Mouse (Mus musculus): ENCODE data around the gene Mettl6. TPM values are rescaled to one million over a fixed set of nuclear protein-coding genes. Genes with fewer than 3 reads are reported as not detected.
A peak's percentile ranks its signal among the peaks of the same experiment; 100 is the strongest.

The Mettl6 gene
- polyA plus RNA-seq, 1 experiment from 2014 or later = 58.4 TPM

DNA sequence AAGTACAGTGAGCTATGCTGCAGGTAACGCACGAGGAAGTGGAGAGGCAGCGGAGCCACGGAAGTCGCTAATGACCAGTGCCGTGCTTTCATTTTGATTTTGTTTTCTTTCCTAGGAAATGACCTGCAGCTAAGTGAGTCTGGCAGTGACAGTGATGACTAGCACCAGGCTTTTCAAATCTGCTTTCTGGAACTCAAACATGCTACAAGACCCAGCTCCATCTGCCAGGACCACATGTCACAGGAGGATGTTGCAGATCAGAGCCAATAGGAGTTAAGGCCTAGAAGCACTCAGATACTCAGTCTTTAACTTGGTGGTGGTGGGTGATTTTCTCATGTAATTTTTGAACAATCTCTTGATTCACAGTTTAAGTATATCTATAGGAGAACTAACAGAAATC is 11.6 kb upstream of the Mettl6 start:
- no peaks in the 10 kb centered on the region for H3K27me3 ChIP-seq
- no peaks in the 10 kb centered on the region for H3K9me3 ChIP-seq (replicated peaks)
- no peak overlapping the region for H3K9ac ChIP-seq
- no peak overlapping the region for H3K27ac ChIP-seq
- 93% methylated on average over 6 of the region's 6 CpGs for WGBS
- no peak overlapping the region for H3K4me3 ChIP-seq (replicated peaks)
- no peaks in the 10 kb centered on the region for H3K4me1 ChIP-seq
- peaks cover 91% of the 10 kb centered on the region for H3K36me3 ChIP-seq
- no peak for ATAC-seq (replicated peaks; ENCODE audit: low FRiP score)
- H3K4me2 ChIP-seq = no peak overlapping the region

DNA sequence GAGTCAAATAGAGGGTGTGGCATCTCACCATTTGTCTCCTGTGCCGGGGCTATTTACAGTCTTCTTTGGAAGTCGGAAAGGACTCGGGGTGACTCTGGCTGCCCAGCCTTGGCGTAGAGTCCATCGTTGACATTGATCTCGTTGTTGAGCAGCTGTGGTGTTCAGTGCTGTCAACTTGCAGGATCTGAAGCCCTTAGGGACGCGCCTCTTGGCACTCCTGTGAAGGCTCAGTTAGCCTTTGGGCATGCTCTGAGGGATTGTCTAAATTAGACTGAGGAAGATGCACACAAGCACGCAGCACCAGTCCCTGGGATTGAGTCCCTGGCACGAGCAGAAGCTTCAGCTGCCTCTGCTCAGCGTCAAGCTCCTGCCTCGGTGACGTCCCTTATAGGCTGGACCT is 8.6 kb upstream of the Mettl6 start:
- Histone ChIP-seq H3K4me3 (replicated peaks) (no peak overlapping the region), H3K9ac (no peak overlapping the region), H3K27me3 (no peaks in the 10 kb centered on the region), H3K27ac (no peak overlapping the region), H3K4me2 (no peak overlapping the region), H3K4me1 (no peaks in the 10 kb centered on the region), H3K9me3 (replicated peaks) (no peaks in the 10 kb centered on the region), H3K36me3 (peaks cover 95% of the 10 kb centered on the region)
- ATAC-seq (replicated peaks; ENCODE audit: low FRiP score) = no peak
- 90% methylated on average over 13 of the region's 13 CpGs for WGBS

DNA sequence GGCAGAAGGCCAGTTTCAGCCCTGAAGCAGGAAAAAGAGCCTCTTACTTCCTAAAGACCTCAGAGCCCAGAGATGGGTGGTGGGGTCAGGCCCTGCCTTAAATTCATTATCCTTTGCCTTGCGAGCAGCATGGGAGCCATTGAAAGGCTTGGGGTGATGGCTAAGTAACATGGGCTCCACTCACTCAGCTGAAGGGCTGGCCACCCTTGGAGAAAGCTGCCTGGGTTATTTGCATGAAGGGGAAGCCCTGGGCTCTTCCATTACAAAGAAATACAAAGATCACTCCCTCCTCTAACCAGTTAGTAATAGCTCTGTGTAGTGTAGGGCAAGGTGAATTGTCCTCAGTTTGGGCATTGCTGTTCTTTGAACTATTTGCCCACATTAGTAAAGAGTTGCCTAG is 4.7 kb upstream of the Mettl6 start:
- Histone ChIP-seq H3K27ac (no peak overlapping the region), H3K4me1 (peaks cover 20% of the 10 kb centered on the region), H3K27me3 (no peaks in the 10 kb centered on the region), H3K9ac (no peak overlapping the region), H3K4me3 (replicated peaks) (no peak overlapping the region), H3K9me3 (replicated peaks) (no peaks in the 10 kb centered on the region), H3K36me3 (peaks cover 60% of the 10 kb centered on the region), H3K4me2 (no peak overlapping the region)
- no peak for ATAC-seq (replicated peaks; ENCODE audit: low FRiP score)
- 67% methylated on average over 1 of the region's 1 CpGs for WGBS

DNA sequence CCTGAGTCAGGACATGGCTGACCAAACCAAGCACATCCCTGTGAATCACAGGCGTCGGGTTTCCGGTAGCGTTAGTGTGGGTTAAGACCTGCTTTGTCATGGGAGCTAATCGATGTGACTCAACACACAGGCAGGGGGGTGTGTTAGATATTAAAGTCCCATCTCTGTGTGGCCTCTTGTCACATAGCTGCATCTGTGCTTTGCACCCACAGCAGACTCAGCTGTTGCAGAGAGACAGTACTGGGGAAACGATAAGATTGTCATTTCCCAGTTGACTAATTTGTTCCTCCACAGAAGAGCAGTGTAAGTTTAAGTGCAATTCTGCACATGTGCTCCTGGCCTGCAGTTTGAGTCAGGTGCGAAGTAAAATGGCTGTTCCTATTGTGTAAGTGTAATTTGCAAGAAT is 1.4 kb upstream of the Mettl6 start:
- Histone ChIP-seq H3K4me3 (replicated peaks) (peak overlapping the region; percentile 94), H3K27me3 (no peaks in the 10 kb centered on the region), H3K27ac (no peak overlapping the region), H3K9me3 (replicated peaks) (no peaks in the 10 kb centered on the region), H3K9ac (peak overlapping the region; percentile 96), H3K36me3 (peaks cover 50% of the 10 kb centered on the region), H3K4me2 (peak overlapping the region; percentile 77), H3K4me1 (peaks cover 36% of the 10 kb centered on the region)
- 22% methylated on average over 7 of the region's 7 CpGs for WGBS
- ATAC-seq (replicated peaks; ENCODE audit: low FRiP score) = 0 out of 2 replicates have a peak, but pooled peaks have one; percentile 38

DNA sequence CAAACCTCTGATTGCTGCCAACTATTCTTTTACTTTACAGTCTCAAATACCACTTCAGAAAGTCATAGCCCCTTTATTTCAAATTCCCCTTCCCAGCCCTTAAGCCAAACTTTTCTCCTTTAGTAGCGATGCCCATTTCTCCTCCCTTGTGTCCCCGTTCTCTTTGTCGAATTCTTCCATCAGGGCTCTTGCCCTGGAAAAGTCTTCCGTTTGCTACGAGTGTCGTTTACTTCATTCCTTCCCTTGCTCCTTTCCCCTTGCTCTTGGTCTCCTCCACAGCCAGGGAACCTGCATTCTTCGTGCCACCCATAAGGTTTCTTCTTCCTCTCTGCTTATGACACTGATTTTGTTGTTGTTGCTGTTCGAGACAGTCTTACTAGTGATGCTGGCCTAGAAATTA is 698 bp upstream of the Mettl6 start:
- H3K9ac ChIP-seq = peak overlapping the region; percentile 96
- H3K9me3 ChIP-seq (replicated peaks) = no peaks in the 10 kb centered on the region
- WGBS = 3% methylated on average over 8 of the region's 8 CpGs
- peaks cover 52% of the 10 kb centered on the region for H3K36me3 ChIP-seq
- H3K27me3 ChIP-seq = no peaks in the 10 kb centered on the region
- peak overlapping the region; percentile 77 for H3K4me2 ChIP-seq
- peak overlapping the region; percentile 94 for H3K4me3 ChIP-seq (replicated peaks)
- H3K4me1 ChIP-seq = peaks cover 36% of the 10 kb centered on the region
- peak overlapping the region; percentile 94 for H3K27ac ChIP-seq
- ATAC-seq (replicated peaks; ENCODE audit: low FRiP score) = no peak

DNA sequence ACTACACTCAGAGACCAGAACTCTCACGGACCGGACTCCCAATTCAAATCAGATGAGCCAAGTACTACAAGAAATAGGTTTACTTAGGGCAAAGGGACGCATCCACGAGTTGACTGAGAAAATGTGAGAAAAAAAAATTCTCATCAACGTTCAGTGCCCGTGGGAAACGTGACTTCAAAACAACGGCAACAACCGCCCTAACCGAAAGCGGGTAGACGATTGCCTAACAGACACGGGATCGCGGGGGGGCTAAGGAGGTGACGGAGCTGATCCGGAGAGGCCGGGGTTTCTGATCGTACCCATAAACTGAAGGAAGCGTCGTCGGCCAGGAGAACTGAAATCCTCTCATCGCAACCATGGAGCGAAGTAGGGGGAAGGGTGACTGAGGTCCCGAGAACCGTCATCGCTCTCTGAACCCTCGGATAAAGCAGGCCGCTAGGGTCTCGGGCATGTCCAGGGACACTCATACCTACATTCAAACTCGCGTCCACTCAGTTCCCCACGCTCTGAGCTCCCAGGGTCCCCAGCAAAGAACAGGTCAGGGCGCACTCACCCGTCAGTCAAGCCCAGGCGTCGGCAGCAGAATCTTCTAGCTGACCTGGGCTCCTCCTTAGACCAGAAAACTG is 378 bp downstream of the Mettl6 start, which contains the start of gene Eaf1:
Gene Eaf1, plus strand, starts transcription at position 51 of the 626 bp plus-strand sequence.
- peak; percentile 63 for ATAC-seq (replicated peaks; ENCODE audit: low FRiP score)
- Histone ChIP-seq H3K36me3 (peaks cover 52% of the 10 kb centered on the region), H3K4me2 (peak within 1 kb of the TSS; percentile 77), H3K4me1 (peaks cover 36% of the 10 kb centered on the region), H3K27me3 (no peaks in the 10 kb centered on the region), H3K9me3 (replicated peaks) (no peaks in the 10 kb centered on the region), H3K9ac (peak within 1 kb of the TSS; percentile 96), H3K4me3 (replicated peaks) (peak within 1 kb of the TSS; percentile 94), H3K27ac (peak within 1 kb of the TSS; percentile 94)
- 1% methylated on average over 37 of the region's 37 CpGs for WGBS

DNA sequence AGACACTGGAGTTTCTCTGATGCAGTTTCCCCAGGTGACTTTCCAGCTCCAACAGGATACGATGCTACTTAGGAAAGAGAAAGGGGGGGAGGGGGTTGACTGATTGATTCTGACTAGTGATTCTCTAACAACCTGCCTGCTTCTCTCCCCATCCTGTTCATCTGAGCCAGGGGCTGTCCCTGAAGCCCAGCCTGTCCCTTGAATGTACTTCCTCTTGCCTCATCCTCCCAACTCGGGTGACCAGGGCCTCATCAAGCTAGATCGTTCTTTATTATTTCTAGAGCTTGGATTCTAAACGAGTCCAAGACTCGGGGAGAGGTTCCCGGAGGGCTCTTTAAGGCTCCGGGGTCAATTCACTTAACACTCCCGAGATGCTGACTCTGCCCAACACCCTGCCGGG is 939 bp downstream of the Mettl6 start:
- H3K4me3 ChIP-seq (replicated peaks) = peak overlapping the region; percentile 94
- 17% methylated on average over 9 of the region's 9 CpGs for WGBS
- no peak overlapping the region for H3K27ac ChIP-seq
- peaks cover 36% of the 10 kb centered on the region for H3K4me1 ChIP-seq
- peaks cover 52% of the 10 kb centered on the region for H3K36me3 ChIP-seq
- no peaks in the 10 kb centered on the region for H3K27me3 ChIP-seq
- peak overlapping the region; percentile 77 for H3K4me2 ChIP-seq
- peak overlapping the region; percentile 96 for H3K9ac ChIP-seq
- no peaks in the 10 kb centered on the region for H3K9me3 ChIP-seq (replicated peaks)
- ATAC-seq (replicated peaks; ENCODE audit: low FRiP score) = no peak

DNA sequence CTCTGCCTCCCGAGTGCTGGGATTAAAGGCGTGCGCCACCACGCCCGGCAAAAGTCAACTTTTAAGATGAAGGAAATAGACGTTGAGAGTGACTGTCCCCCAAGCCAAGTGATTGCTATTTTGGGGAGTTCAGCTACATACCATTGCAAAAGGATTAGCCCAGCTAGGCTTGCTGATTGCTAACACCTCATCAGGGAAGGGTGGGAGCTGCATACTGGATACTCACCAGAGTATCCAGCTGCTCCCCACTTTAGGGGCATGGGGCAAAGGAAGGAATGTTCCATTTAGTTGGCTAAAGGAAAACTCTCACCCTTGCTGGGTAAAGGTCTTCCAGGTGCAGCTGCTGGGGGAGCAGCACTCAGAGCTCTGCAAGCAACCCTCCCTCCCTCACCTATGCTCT is 6.8 kb downstream of the Mettl6 start:
- Histone ChIP-seq H3K9ac (no peak overlapping the region), H3K4me1 (peaks cover 6% of the 10 kb centered on the region), H3K27ac (no peak overlapping the region), H3K4me2 (no peak overlapping the region), H3K4me3 (replicated peaks) (no peak overlapping the region), H3K36me3 (peaks cover 95% of the 10 kb centered on the region), H3K9me3 (replicated peaks) (no peaks in the 10 kb centered on the region), H3K27me3 (no peaks in the 10 kb centered on the region)
- 96% methylated on average over 6 of the region's 6 CpGs for WGBS
- no peak for ATAC-seq (replicated peaks; ENCODE audit: low FRiP score)

DNA sequence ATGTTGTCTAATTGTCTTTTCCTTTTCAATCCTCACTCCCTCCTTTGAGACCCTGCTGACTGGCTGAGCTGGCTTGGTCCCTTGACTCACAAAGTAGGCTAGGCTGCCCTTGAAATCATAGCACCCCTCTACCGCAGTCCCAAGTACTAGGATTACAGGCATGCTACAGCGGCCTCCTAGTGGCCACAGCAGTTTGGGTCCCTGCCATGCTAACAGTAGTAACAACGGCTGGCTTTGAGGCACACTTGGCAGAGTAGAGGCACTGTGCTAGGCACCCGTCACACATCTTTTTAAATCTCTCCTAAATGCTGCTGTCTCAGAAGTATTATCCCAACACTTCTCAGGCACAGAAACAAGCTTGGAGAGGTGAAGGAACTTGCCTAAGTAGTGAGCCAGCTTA is 8.4 kb downstream of the Mettl6 start:
- no peak overlapping the region for H3K4me2 ChIP-seq
- H3K4me3 ChIP-seq (replicated peaks) = no peak overlapping the region
- H3K27ac ChIP-seq = no peak overlapping the region
- 81% methylated on average over 4 of the region's 4 CpGs for WGBS
- no peaks in the 10 kb centered on the region for H3K27me3 ChIP-seq
- ATAC-seq (replicated peaks; ENCODE audit: low FRiP score) = no peak
- no peaks in the 10 kb centered on the region for H3K9me3 ChIP-seq (replicated peaks)
- no peak overlapping the region for H3K9ac ChIP-seq
- no peaks in the 10 kb centered on the region for H3K4me1 ChIP-seq
- peaks cover 96% of the 10 kb centered on the region for H3K36me3 ChIP-seq

DNA sequence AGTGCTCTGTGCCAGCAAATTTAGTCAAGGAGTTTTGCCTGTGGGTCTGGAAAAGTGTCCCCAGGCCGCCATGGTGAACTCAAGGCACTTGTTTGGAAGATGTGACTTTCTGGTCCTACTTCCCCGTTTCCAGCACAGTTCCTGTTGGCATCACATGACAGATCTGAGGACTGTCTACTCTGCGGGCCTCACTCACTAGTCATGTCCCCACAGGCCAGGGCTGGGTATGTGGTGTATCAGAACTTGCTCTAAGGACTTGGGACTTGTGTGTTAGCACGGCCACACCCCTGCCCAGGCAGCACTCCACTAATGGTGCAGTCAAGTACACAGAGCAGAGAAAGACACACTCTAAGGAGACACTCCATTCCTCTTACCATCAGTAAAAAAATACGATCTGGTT is 12.4 kb downstream of the Mettl6 start:
- no peak overlapping the region for H3K27ac ChIP-seq
- no peak overlapping the region for H3K9ac ChIP-seq
- no peaks in the 10 kb centered on the region for H3K27me3 ChIP-seq
- no peaks in the 10 kb centered on the region for H3K4me1 ChIP-seq
- no peak overlapping the region for H3K4me2 ChIP-seq
- peaks cover 98% of the 10 kb centered on the region for H3K36me3 ChIP-seq
- no peaks in the 10 kb centered on the region for H3K9me3 ChIP-seq (replicated peaks)
- no peak overlapping the region for H3K4me3 ChIP-seq (replicated peaks)
- ATAC-seq (replicated peaks; ENCODE audit: low FRiP score) = no peak
- 91% methylated on average over 5 of the region's 5 CpGs for WGBS

DNA sequence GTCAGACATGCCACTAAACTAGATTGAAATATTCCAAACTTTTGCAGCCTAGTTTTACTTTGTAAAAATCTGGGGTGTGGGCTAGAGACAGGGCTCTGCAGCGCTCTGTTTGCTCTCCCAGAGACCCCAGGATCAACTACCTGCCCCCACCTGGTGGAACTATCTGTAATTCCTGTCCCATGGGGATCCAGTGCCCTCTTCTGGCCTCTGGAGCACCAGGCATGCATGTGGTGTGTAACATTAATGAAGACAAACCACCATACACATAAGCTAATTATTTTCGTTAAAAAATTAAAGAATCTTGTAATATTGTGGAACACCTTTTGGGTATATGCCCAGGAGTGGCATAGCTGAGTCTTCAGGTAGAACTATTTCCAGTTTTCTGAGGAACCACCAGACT is 21.5 kb downstream of the Mettl6 start:
- ATAC-seq (replicated peaks; ENCODE audit: low FRiP score) = no peak
- no peaks in the 10 kb centered on the region for H3K9me3 ChIP-seq (replicated peaks)
- H3K36me3 ChIP-seq = peaks cover 6% of the 10 kb centered on the region
- no peak overlapping the region for H3K4me3 ChIP-seq (replicated peaks)
- no peak overlapping the region for H3K9ac ChIP-seq
- no peak overlapping the region for H3K4me2 ChIP-seq
- H3K4me1 ChIP-seq = no peaks in the 10 kb centered on the region
- WGBS = 83% methylated on average over 2 of the region's 2 CpGs
- H3K27me3 ChIP-seq = no peaks in the 10 kb centered on the region
- H3K27ac ChIP-seq = no peak overlapping the region

DNA sequence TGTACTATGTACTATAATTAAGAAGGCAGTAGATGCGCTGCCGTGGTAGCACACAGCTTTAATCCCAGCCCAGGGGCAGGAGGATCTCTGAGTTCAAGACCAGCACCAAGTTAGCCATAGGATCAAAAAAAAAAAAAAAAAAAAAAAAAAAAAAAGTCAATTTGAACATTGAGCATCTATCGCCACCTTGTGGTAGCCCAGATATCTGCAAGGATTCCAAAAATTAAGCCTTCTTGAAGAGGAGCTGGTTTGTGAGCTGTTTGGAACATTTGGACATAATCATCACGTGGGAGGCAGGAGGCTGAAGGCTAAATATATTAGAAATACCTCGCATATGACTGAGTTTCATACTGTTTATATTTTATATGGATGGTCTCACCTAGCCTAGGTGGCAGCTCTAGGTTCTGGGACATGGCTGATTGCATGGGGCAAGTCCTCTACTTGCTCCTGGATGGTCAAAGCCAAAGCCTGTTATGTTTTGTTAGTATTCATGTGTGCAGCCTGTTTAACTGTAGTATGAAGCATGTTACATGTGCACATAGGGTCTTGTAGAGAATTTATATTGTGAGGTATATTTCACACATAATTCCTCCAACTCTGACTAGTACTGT is 22.3 kb downstream of the Mettl6 start:
- H3K27me3 ChIP-seq = no peaks in the 10 kb centered on the region
- H3K27ac ChIP-seq = no peak overlapping the region
- H3K9ac ChIP-seq = no peak overlapping the region
- H3K9me3 ChIP-seq (replicated peaks) = no peaks in the 10 kb centered on the region
- H3K36me3 ChIP-seq = no peaks in the 10 kb centered on the region
- H3K4me3 ChIP-seq (replicated peaks) = no peak overlapping the region
- H3K4me2 ChIP-seq = no peak overlapping the region
- WGBS = 7% methylated on average over 5 of the region's 5 CpGs
- H3K4me1 ChIP-seq = no peaks in the 10 kb centered on the region
- no peak for ATAC-seq (replicated peaks; ENCODE audit: low FRiP score)

DNA sequence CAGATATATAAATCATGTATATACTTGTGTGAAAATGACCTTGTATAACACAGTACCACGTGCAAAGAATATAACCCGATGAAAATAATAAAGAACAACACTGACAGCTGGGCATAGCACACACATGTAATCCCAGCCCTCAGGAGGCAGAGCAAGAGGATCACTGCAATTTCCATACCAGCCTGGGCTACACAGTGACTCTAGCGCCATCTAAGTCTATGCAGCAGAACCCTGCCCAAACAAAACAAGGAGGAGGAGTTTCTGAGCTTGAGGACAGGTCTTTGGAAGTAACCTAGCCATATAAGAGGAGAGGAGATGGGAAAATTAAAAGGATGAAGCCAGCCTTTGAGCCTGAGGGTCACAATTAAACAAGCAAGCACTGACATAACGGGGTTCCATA is 25.1 kb downstream of the Mettl6 start:
- Histone ChIP-seq H3K27ac (no peak overlapping the region), H3K4me2 (no peak overlapping the region), H3K36me3 (no peaks in the 10 kb centered on the region), H3K4me1 (no peaks in the 10 kb centered on the region), H3K27me3 (no peaks in the 10 kb centered on the region), H3K4me3 (replicated peaks) (no peak overlapping the region), H3K9ac (no peak overlapping the region), H3K9me3 (replicated peaks) (no peaks in the 10 kb centered on the region)
- no peak for ATAC-seq (replicated peaks; ENCODE audit: low FRiP score)
- WGBS = 64% methylated on average over 4 of the region's 4 CpGs

Data from kidney, embryonic 15.5 days (tissue).